Mouse (Mus musculus): ENCODE measurements around the gene Mybpc1.
"Not testable (repeated sequence)": the region's sequence is repeated elsewhere in the genome, so short reads cannot be mapped to it uniquely, and the experiment has no call there.

Gene Mybpc1

DNA sequence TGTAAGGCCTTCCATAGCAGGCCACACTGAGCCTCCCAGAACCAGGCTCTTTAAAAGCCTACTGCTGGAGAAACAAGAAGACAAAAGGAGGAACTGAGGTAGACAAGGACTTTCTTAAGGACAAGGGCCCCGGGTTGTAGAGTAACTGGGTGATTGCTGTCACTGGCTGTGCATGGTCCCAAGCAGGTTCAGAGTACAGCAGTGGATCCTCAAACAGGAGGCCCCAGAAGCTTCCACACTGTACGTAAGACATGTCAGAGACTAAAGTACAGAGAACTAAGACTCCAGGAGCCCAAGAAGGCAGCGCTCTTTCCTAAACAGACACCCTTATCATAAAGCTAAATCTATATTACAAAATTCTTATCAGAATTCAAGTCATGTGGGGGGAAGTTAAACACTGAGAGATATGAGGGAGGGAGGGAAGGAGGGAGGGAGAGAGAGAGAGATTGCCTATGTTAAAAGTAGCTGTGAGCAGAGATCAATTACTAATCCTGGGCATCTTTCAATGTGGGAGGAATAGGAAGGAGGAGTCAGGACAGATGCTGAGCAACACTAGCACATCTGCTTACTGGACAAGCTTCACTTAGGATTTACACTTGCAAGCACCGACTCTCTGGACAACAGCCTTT lies 109.9 kb downstream of the Mybpc1 start:
- DNase-seq (ENCODE audit: low spot score in 2 of 2) = no peak

DNA sequence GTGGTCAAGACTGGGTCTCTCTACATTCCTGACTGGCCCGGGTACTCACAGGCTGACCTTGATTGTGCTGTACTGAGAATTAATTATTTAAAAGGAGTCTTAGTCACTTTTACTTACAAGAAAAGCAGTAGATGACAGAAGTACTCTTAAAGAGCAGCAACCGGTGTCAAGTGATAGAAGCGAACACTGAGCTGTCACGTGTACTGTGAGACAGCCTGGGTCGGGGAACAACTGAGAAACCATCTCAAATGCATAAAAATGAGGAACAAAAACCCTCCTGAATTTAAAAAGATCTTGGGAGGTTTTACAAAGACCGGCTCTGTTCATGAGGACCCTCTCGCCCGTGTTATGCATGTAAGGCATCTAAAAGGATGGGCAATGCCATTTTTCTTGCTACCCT lies 112.3 kb downstream of the Mybpc1 start:
- no peak for DNase-seq (ENCODE audit: low spot score in 2 of 2)

DNA sequence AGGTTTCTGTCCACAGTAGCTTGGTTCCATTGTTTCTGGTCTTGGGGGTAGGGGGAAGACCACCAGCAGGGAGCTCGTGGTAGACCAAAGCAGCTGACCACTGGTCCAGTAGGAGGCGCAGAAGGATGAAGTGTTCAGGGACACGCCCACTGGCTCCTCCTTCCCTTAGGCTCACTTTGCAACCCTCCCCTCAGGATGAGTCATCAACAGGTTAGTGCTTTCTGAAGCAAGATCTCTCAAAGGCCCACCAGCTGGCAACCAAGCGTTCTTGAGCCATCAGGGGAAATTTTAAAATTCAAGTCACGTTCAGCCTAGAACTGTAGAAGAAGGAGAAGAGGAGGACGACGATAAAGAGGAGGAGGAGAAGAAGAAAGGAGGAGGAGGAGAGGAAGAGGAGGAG lies 113.3 kb downstream of the Mybpc1 start:
- DNase-seq (ENCODE audit: low spot score in 2 of 2) = no peak

DNA sequence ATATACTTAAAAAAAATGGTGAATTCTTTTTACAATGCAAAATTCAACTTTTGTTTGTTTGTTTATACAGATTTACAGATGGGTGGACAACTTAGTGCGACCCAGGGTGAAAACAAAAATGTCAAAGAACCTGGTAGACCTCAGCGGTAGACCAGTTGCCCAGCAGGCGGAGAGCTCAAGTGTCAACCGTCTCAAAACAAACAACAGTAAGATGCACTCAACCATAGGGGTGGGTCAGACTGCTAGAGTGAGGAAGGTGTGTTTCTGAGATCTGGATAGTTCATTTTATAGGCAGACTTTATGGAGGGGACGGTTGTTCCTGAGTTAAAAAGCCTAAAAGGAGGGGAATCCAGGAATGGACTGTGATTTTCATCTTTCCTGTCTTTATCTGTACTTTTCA lies 116.3 kb downstream of the Mybpc1 start:
- DNase-seq (ENCODE audit: low spot score in 2 of 2) = no peak

DNA sequence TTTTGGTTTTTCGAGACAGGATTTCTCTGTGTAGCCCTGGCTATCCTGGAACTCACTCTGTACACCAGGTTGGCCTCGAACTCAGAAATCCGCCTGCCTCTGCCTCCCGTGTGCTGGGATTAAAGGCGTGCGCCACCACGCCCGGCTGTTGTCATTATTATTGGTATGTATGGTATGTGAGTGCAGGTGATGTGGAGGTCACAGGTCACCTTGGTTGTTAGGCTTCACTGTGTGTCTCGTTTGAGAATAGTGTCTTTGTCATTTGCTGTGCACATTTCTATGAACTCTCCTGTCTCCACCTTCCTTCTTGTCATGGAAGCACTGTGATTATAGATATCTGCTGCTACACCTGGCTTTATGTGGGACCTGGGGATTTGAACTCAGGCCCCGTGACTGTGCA lies 122.1 kb downstream of the Mybpc1 start:
- DNase-seq (ENCODE audit: low spot score in 2 of 2) = not testable (repeated sequence)
